Mouse (Mus musculus) embryo, embryonic 10 days (tissue): ENCODE measurements at regions not wholly inside any gene's neighbourhood (a gene's known extent, or its start where the extent isn't known, plus 50 kb on each side); places are given as distances from the start of the nearest gene placed in this dataset.
A peak's percentile ranks its signal among the peaks of the same experiment; 100 is the strongest.

Experiments
- DNase-seq: peaks from one replicate; pipeline ENCODE4 v3.0.0-alpha.2; 2015; ENCODE audit warnings: low spot score

- DNase-seq: no peak
Observed at GRCm38 (mm10) chr4:30675911-30676310, 1288.0 kb upstream of the Map3k7 start.

- DNase-seq: peak; percentile 25
Observed at GRCm38 (mm10) chr4:30677056-30677455, 1286.8 kb upstream of the Map3k7 start.

GRCm38 (mm10) chr4:30682394-30682793, 1281.5 kb upstream of the Map3k7 start:
- DNase-seq: no peak

- DNase-seq: no peak
Observed at GRCm38 (mm10) chr4:30713378-30714001, 1250.4 kb upstream of the Map3k7 start.
